Mouse (Mus musculus): Measurements from ENCODE around the gene Trappc13. TPM values are rescaled to one million over a fixed set of nuclear protein-coding genes. Genes with fewer than 3 reads are reported as not detected.

Gene Trappc13
- polyA plus RNA-seq, 2 experiments = 7.3 to 22.0 TPM

GRCm38 (mm10) chr13:104155686-104156085 is 22.6 kb downstream of the Trappc13 start:
- Histone ChIP-seq H3K36me3 (replicated peaks; ENCODE audit: control insufficient read depth, insufficient read depth, low read depth) (peaks cover 19% of the 10 kb centered on the region), H3K9me3 (ENCODE audit: control insufficient read depth, low read length) (no peaks in the 10 kb centered on the region), H3K4me3 (ENCODE audit: insufficient read depth in 1 of 2, low read depth in 2 of 2, low read length in 2 of 2) (no peak overlapping the region), H3K4me1 (replicated peaks; ENCODE audit: control insufficient read depth in 2 of 2, insufficient read depth in 2 of 2, low read length in 1 of 2) (no peaks in the 10 kb centered on the region), H3K9ac (replicated peaks) (no peak overlapping the region), H3K27ac (no peak overlapping the region), H3K4me2 (ENCODE audit: low read depth) (no peak overlapping the region), H3K27me3 (ENCODE audit: control insufficient read depth, insufficient read depth, low read length) (no peaks in the 10 kb centered on the region)
- DNase-seq (ENCODE audit: low read depth in 3 of 3, low spot score in 3 of 3) (no peak), ATAC-seq (ENCODE audit: insufficient read depth) (no peak)
- TF ChIP-seq CTCF (IDR thresholded peaks at IDR 0.05; ENCODE audit: low read depth) (no peak), EP300 (IDR thresholded peaks at IDR 0.05; ENCODE audit: low read depth) (no peak)
- WGBS (ENCODE audit: insufficient replicate concordance) = 82% methylated on average over 1 of the region's 1 CpGs

- Histone ChIP-seq H3K4me1 (replicated peaks; ENCODE audit: control insufficient read depth in 2 of 2, insufficient read depth in 2 of 2, low read length in 1 of 2) (no peaks in the 10 kb centered on the region), H3K27me3 (ENCODE audit: control insufficient read depth, insufficient read depth, low read length) (no peaks in the 10 kb centered on the region), H3K36me3 (replicated peaks; ENCODE audit: control insufficient read depth, insufficient read depth, low read depth) (peaks cover 17% of the 10 kb centered on the region), H3K27ac (no peak overlapping the region), H3K4me2 (ENCODE audit: low read depth) (no peak overlapping the region), H3K9me3 (ENCODE audit: control insufficient read depth, low read length) (no peaks in the 10 kb centered on the region), H3K9ac (replicated peaks) (no peak overlapping the region), H3K4me3 (ENCODE audit: insufficient read depth in 1 of 2, low read depth in 2 of 2, low read length in 2 of 2) (no peak overlapping the region)
- DNase-seq (ENCODE audit: low read depth in 3 of 3, low spot score in 3 of 3) = no peak
- TF ChIP-seq CTCF (IDR thresholded peaks at IDR 0.05; ENCODE audit: low read depth) (no peak), EP300 (IDR thresholded peaks at IDR 0.05; ENCODE audit: low read depth) (no peak)
- ATAC-seq (ENCODE audit: insufficient read depth) = no peak
- 85% methylated on average over 7 of the region's 7 CpGs for WGBS (ENCODE audit: insufficient replicate concordance)
These were observed 23.2 kb downstream of the Trappc13 start for GRCm38 (mm10) chr13:104155106-104155505.

GRCm38 (mm10) chr13:104154180-104154579 is 24.1 kb downstream of the Trappc13 start:
- H3K4me3 ChIP-seq (ENCODE audit: insufficient read depth in 1 of 2, low read depth in 2 of 2, low read length in 2 of 2) = no peak overlapping the region
- ATAC-seq (ENCODE audit: insufficient read depth) (no peak), DNase-seq (ENCODE audit: low read depth in 3 of 3, low spot score in 3 of 3) (no peak)
- no peak overlapping the region for H3K9ac ChIP-seq (replicated peaks)
- 84% methylated on average over 5 of the region's 5 CpGs for WGBS (ENCODE audit: insufficient replicate concordance)
- TF ChIP-seq CTCF (IDR thresholded peaks at IDR 0.05; ENCODE audit: low read depth) (no peak), EP300 (IDR thresholded peaks at IDR 0.05; ENCODE audit: low read depth) (no peak)
- H3K36me3 ChIP-seq (replicated peaks; ENCODE audit: control insufficient read depth, insufficient read depth, low read depth) = peaks cover 14% of the 10 kb centered on the region
- no peaks in the 10 kb centered on the region for H3K9me3 ChIP-seq (ENCODE audit: control insufficient read depth, low read length)
- H3K4me2 ChIP-seq (ENCODE audit: low read depth) = no peak overlapping the region
- H3K27ac ChIP-seq = no peak overlapping the region
- no peaks in the 10 kb centered on the region for H3K4me1 ChIP-seq (replicated peaks; ENCODE audit: control insufficient read depth in 2 of 2, insufficient read depth in 2 of 2, low read length in 1 of 2)
- no peaks in the 10 kb centered on the region for H3K27me3 ChIP-seq (ENCODE audit: control insufficient read depth, insufficient read depth, low read length)

- DNase-seq (ENCODE audit: low read depth in 3 of 3, low spot score in 3 of 3) (no peak), ATAC-seq (ENCODE audit: insufficient read depth) (no peak)
- TF ChIP-seq CTCF (IDR thresholded peaks at IDR 0.05; ENCODE audit: low read depth) (no peak), EP300 (IDR thresholded peaks at IDR 0.05; ENCODE audit: low read depth) (no peak)
- H3K9me3 ChIP-seq (ENCODE audit: control insufficient read depth, low read length) = no peaks in the 10 kb centered on the region
- H3K9ac ChIP-seq (replicated peaks) = no peak overlapping the region
- 87% methylated on average over 3 of the region's 3 CpGs for WGBS (ENCODE audit: insufficient replicate concordance)
- H3K4me1 ChIP-seq (replicated peaks; ENCODE audit: control insufficient read depth in 2 of 2, insufficient read depth in 2 of 2, low read length in 1 of 2) = no peaks in the 10 kb centered on the region
- H3K27ac ChIP-seq = no peak overlapping the region
- no peaks in the 10 kb centered on the region for H3K27me3 ChIP-seq (ENCODE audit: control insufficient read depth, insufficient read depth, low read length)
- H3K4me2 ChIP-seq (ENCODE audit: low read depth) = no peak overlapping the region
- no peak overlapping the region for H3K4me3 ChIP-seq (ENCODE audit: insufficient read depth in 1 of 2, low read depth in 2 of 2, low read length in 2 of 2)
- peaks cover 23% of the 10 kb centered on the region for H3K36me3 ChIP-seq (replicated peaks; ENCODE audit: control insufficient read depth, insufficient read depth, low read depth)
These were observed 32.6 kb downstream of the Trappc13 start for GRCm38 (mm10) chr13:104145646-104146045.

- TF ChIP-seq EP300 (IDR thresholded peaks at IDR 0.05; ENCODE audit: low read depth) (no peak), CTCF (IDR thresholded peaks at IDR 0.05; ENCODE audit: low read depth) (no peak)
- 83% methylated on average over 9 of the region's 9 CpGs for WGBS (ENCODE audit: insufficient replicate concordance)
- ATAC-seq (ENCODE audit: insufficient read depth) (no peak), DNase-seq (ENCODE audit: low read depth in 3 of 3, low spot score in 3 of 3) (no peak)
- H3K9me3 ChIP-seq (ENCODE audit: control insufficient read depth, low read length) = no peaks in the 10 kb centered on the region
- no peak overlapping the region for H3K27ac ChIP-seq
- no peak overlapping the region for H3K9ac ChIP-seq (replicated peaks)
- no peaks in the 10 kb centered on the region for H3K4me1 ChIP-seq (replicated peaks; ENCODE audit: control insufficient read depth in 2 of 2, insufficient read depth in 2 of 2, low read length in 1 of 2)
- no peaks in the 10 kb centered on the region for H3K27me3 ChIP-seq (ENCODE audit: control insufficient read depth, insufficient read depth, low read length)
- H3K4me2 ChIP-seq (ENCODE audit: low read depth) = no peak overlapping the region
- H3K4me3 ChIP-seq (ENCODE audit: insufficient read depth in 1 of 2, low read depth in 2 of 2, low read length in 2 of 2) = no peak overlapping the region
- H3K36me3 ChIP-seq (replicated peaks; ENCODE audit: control insufficient read depth, insufficient read depth, low read depth) = peaks cover 23% of the 10 kb centered on the region
These were observed 33.4 kb downstream of the Trappc13 start for GRCm38 (mm10) chr13:104144871-104145270.
